Mouse (Mus musculus) myocyte (in vitro differentiated cells): Measurements from ENCODE around the gene Sdsl. TPM values are rescaled to one million over a fixed set of nuclear protein-coding genes. Genes with fewer than 3 reads are reported as not detected.

Experiments used
- H3K27me3 ChIP-seq: one replicate; pipeline ENCODE4 v1.6.1; 2011; ENCODE audit not compliant: control insufficient read depth, insufficient read depth, insufficient read length
- H3K36me3 ChIP-seq: one replicate; pipeline ENCODE4 v1.6.1; 2011; ENCODE audit not compliant: control insufficient read depth, insufficient read depth
- H3K4me2 ChIP-seq: one replicate; pipeline ENCODE4 v1.6.1; 2011; ENCODE audit warnings: low read depth, control low read depth
- H3K4me3 ChIP-seq: one replicate; pipeline ENCODE4 v1.5.1; 2011; ENCODE audit warnings: mild to moderate bottlenecking, control low read depth, moderate library complexity
- H3K79me2 ChIP-seq: one replicate; pipeline ENCODE4 v1.6.1; 2011; ENCODE audit not compliant: control insufficient read depth, insufficient read depth
- H3ac ChIP-seq: one replicate; pipeline ENCODE4 v1.6.1; 2011; ENCODE audit not compliant: control insufficient read depth, insufficient read length
- CEBPB ChIP-seq: IDR thresholded peaks from 2 replicates; pipeline ENCODE4 v1.6.1; 2011; ENCODE audit warnings: mild to moderate bottlenecking, moderate library complexity; ENCODE audit not compliant: poor library complexity, insufficient read depth, severe bottlenecking
- E2F4 ChIP-seq: IDR thresholded peaks from one replicate; pipeline ENCODE4 v1.6.1; 2011; ENCODE audit warnings: mild to moderate bottlenecking, control low read depth, moderate library complexity; ENCODE audit not compliant: insufficient read depth
- MAX ChIP-seq: IDR thresholded peaks from one replicate; pipeline ENCODE4 v1.6.1; 2011; ENCODE audit warnings: low read depth, mild to moderate bottlenecking, control low read depth
- MYOD1 ChIP-seq, 3 experiments: IDR thresholded peaks; one replicate each; pipeline ENCODE4 v1.6.1; 2011; ENCODE audit warnings: control low read depth in 2 of 3, low read depth in 2 of 3, mild to moderate bottlenecking in 2 of 3, moderate library complexity in 1 of 3; ENCODE audit not compliant: insufficient read length in 2 of 3, control insufficient read depth in 1 of 3
- MYOG ChIP-seq, 3 experiments: IDR thresholded peaks; one replicate each; pipeline ENCODE4 v1.6.1; 2011; ENCODE audit warnings: control low read depth in 2 of 3, low read depth in 2 of 3, mild to moderate bottlenecking in 2 of 3; ENCODE audit not compliant: insufficient read length in 2 of 3, control insufficient read depth in 1 of 3, insufficient read depth in 1 of 3
- POLR2A ChIP-seq: IDR thresholded peaks from one replicate; pipeline ENCODE4 v1.6.1; 2011; ENCODE audit warnings: low read depth, mild to moderate bottlenecking, control low read depth, moderate library complexity; ENCODE audit not compliant: insufficient read length
- POLR2AphosphoS2 ChIP-seq: IDR thresholded peaks from one replicate; pipeline ENCODE4 v1.6.1; 2011; ENCODE audit warnings: low read depth, control low read depth; ENCODE audit not compliant: insufficient read length
- REST ChIP-seq: IDR thresholded peaks from one replicate; pipeline ENCODE4 v1.6.1; 2011; ENCODE audit warnings: mild to moderate bottlenecking, control low read depth, moderate library complexity; ENCODE audit not compliant: insufficient read depth, insufficient read length
- SRF ChIP-seq: IDR thresholded peaks from one replicate; pipeline ENCODE4 v1.6.1; 2011; ENCODE audit warnings: low read depth; ENCODE audit not compliant: control insufficient read depth, insufficient read length
- TCF12 ChIP-seq: IDR thresholded peaks from one replicate; pipeline ENCODE4 v1.6.1; 2011; ENCODE audit warnings: mild to moderate bottlenecking, control low read depth; ENCODE audit not compliant: poor library complexity, insufficient read depth, severe bottlenecking
- TCF3 ChIP-seq: IDR thresholded peaks from one replicate; pipeline ENCODE4 v1.6.1; 2011; ENCODE audit warnings: low read depth, control low read depth; ENCODE audit not compliant: insufficient read length
- USF1 ChIP-seq: IDR thresholded peaks from one replicate; pipeline ENCODE4 v1.6.1; 2011; ENCODE audit warnings: low read depth, mild to moderate bottlenecking, control low read depth, moderate library complexity
- polyA plus RNA-seq: library from polyadenylated mRNA; unstranded; fragments of >200 nt; fragmentation: generic; extraction: Trizol; gene quantifications from one replicate; pipeline ENCODE4 v1.2.1, GENCODE M21; 2012; ENCODE audit warnings: missing spikeins

Sdsl gene
- polyA plus RNA-seq, 1 experiment, result 1.4 TPM

DNA sequence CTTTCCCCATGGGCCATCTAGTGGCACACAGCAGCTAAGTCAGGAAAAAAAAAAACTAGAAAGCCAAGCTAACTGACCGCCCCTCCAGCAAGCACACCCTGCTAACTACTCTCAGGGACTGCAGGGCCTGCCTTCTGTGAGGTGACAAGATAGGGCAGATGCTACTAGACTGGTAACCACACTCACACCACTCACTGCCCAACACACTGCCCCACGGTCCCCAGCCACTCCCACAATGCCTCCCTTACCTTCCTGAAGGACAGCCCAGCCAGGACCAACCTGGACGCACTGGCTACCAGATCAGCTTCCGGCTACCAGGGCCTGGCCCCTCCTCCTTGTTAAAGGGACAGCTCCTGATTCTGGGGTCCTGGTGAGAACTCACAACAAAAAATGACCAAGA lies 5.6 kb downstream of the Sdsl start:
- Histone ChIP-seq H3K27me3 (peaks cover 27% of the 10 kb centered on the region), H3K36me3 (no peaks in the 10 kb centered on the region), H3K4me2 (no peak overlapping the region), H3K79me2 (no peaks in the 10 kb centered on the region), H3ac (no peak overlapping the region), H3K4me3 (no peak overlapping the region)
- no peak for TF ChIP-seq TCF12

DNA sequence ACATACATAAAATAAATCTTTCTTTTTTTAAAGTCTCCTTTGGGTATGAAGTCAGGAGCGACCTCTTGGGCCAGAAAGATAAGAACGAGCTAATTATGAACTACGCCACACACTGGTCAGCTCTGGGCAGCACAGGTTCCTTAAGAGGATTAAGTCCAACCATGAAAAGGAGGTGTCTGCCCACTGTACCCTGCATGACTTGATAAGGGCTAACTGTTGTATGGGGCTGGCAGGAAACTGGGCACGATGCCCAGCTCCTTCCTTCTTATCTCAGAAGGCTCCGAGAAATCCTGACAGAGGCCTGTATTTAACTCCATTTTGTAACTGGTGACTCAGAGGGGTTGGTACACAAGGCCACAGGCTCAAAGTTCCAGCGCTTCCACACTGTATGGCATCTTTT lies 6.8 kb downstream of the Sdsl start:
- TF ChIP-seq TCF12 (no peak), E2F4 (no peak), USF1 (no peak), MYOD1 (IDR thresholded peaks at IDR 0.05; ENCODE audit: control insufficient read depth in 1 of 3, insufficient read length in 2 of 3, low read depth in 2 of 3) (no peak), TCF3 (no peak), REST (no peak), MYOG (IDR thresholded peaks at IDR 0.05; ENCODE audit: control insufficient read depth in 1 of 3, insufficient read depth in 1 of 3, insufficient read length in 2 of 3, low read depth in 2 of 3) (no peak), CEBPB (no peak), SRF (no peak), MAX (no peak)
- no peak overlapping the region for H3ac ChIP-seq
- peaks cover 30% of the 10 kb centered on the region for H3K27me3 ChIP-seq
- H3K4me3 ChIP-seq, result no peak overlapping the region
- H3K79me2 ChIP-seq, result no peaks in the 10 kb centered on the region
- H3K36me3 ChIP-seq, result no peaks in the 10 kb centered on the region
- no peak overlapping the region for H3K4me2 ChIP-seq

DNA sequence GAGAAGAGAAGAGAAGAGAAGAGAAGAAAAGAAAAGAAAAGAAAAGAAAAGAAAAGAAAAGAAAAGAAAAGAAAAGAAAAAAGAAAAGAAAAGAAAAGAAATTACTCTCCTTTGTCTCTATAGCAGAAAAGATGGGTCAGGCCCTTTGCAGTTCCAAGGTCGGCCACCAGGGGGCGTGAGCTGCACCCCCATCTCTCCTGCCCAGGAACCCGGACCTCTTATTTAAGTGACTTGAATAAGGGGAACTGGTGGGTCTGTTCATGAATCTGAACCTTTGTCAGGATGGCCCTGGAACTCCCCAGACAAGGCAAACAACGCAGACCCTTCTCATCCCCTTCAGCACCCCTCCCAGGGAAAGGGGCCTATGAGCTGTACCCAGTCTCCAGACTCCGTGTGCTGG lies 7.5 kb downstream of the Sdsl start:
- no peak for TF ChIP-seq E2F4
- TF ChIP-seq MYOD1 (IDR thresholded peaks at IDR 0.05; ENCODE audit: control insufficient read depth in 1 of 3, insufficient read length in 2 of 3, low read depth in 2 of 3), result no peak
- no peak for TF ChIP-seq USF1
- no peak for TF ChIP-seq MAX
- no peak for TF ChIP-seq SRF
- no peak for TF ChIP-seq REST
- no peak for TF ChIP-seq TCF3
- TF ChIP-seq POLR2AphosphoS2, result no peak
- TF ChIP-seq TCF12, result no peak
- no peak for TF ChIP-seq MYOG (IDR thresholded peaks at IDR 0.05; ENCODE audit: control insufficient read depth in 1 of 3, insufficient read depth in 1 of 3, insufficient read length in 2 of 3, low read depth in 2 of 3)
- TF ChIP-seq POLR2A, result no peak
- TF ChIP-seq CEBPB, result no peak

DNA sequence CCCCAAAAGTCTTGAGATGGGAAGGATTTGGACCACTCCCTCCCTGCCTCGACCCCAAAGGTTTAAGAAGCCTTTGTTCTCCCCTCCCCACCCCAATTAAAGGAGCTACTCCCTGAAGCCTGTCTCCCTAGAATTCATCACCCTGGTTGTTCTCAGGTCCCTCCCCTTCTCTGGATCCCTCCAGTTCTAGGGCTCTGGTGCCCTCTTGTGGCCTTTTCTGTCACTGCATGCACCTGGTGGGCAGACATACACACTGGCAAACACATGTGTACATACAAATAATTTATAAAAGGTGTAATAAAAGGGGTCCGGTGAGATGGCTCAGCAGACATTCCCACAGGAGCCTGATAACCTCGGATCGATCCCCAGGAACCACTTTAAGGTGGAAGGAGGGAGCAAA lies 8.3 kb downstream of the Sdsl start:
- peaks cover 38% of the 10 kb centered on the region for H3K27me3 ChIP-seq
- no peak overlapping the region for H3K4me2 ChIP-seq
- no peaks in the 10 kb centered on the region for H3K79me2 ChIP-seq
- no peaks in the 10 kb centered on the region for H3K36me3 ChIP-seq
- TF ChIP-seq TCF12 (no peak), CEBPB (no peak), SRF (no peak), MYOD1 (IDR thresholded peaks at IDR 0.05; ENCODE audit: control insufficient read depth in 1 of 3, insufficient read length in 2 of 3, low read depth in 2 of 3) (no peak), POLR2A (no peak)
- no peak overlapping the region for H3K4me3 ChIP-seq
- H3ac ChIP-seq, result no peak overlapping the region

More for the DNA sequence above, 7.5 kb downstream of the Sdsl start:
- H3K36me3 ChIP-seq, result no peaks in the 10 kb centered on the region
- H3K79me2 ChIP-seq, result no peaks in the 10 kb centered on the region
- no peak overlapping the region for H3K4me3 ChIP-seq
- peaks cover 36% of the 10 kb centered on the region for H3K27me3 ChIP-seq
- no peak overlapping the region for H3K4me2 ChIP-seq
- H3ac ChIP-seq, result no peak overlapping the region

DNA sequence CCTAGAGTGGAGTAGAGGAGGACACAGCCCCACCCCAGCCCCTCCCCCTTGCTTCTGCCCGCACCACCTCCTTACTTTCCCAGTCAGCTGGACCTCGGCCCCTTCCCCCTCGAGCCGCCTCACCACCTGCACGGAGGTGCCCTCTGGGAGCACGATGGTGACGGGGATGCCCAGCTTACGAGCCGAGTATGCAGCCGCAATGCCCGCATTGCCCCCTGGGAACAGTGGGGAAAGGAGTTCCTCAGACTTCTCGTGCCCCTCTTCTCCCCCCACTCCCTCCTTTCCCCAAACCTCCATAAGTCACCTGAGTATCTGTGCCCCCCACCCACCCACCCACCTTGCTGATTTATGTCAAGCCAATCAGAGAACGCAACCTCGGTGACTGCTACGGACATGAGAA lies 10.7 kb downstream of the Sdsl start:
- TF ChIP-seq E2F4, result no peak
- no peak for TF ChIP-seq REST
- TF ChIP-seq MAX, result no peak
- no peak for TF ChIP-seq TCF3
- no peak for TF ChIP-seq CEBPB
- TF ChIP-seq POLR2AphosphoS2, result no peak
- TF ChIP-seq TCF12, result no peak
- TF ChIP-seq MYOG (IDR thresholded peaks at IDR 0.05; ENCODE audit: control insufficient read depth in 1 of 3, insufficient read depth in 1 of 3, insufficient read length in 2 of 3, low read depth in 2 of 3), result no peak
- TF ChIP-seq SRF, result no peak
- no peak for TF ChIP-seq MYOD1 (IDR thresholded peaks at IDR 0.05; ENCODE audit: control insufficient read depth in 1 of 3, insufficient read length in 2 of 3, low read depth in 2 of 3)
- no peak for TF ChIP-seq USF1
- no peak for TF ChIP-seq POLR2A
- Histone ChIP-seq H3K79me2 (no peaks in the 10 kb centered on the region), H3ac (no peak overlapping the region), H3K4me3 (no peak overlapping the region), H3K27me3 (peaks cover 28% of the 10 kb centered on the region), H3K36me3 (no peaks in the 10 kb centered on the region), H3K4me2 (no peak overlapping the region)
